Mouse (Mus musculus) cerebellum, adult 2 months (tissue): ENCODE measurements at regions not wholly inside any gene's neighbourhood (a gene's known extent, or its start where the extent isn't known, plus 50 kb on each side); places are given as distances from the start of the nearest gene placed in this dataset.

Source experiments
- DNase-seq, 2 experiments: peaks; one replicate each; pipeline ENCODE4 v3.0.0; 2021
- H3K27ac ChIP-seq: fragments of 200-500 bp; 2 replicates; pipeline ENCODE4 v1.5.1; 2012; ENCODE audit warnings: low read length, control low read depth, inconsistent platforms; ENCODE audit not compliant: insufficient read depth
- H3K27me3 ChIP-seq: fragments of 200-500 bp; 2 replicates; pipeline ENCODE4 v1.6.1; 2012; ENCODE audit warnings: inconsistent platforms, mild to moderate bottlenecking, low read length, moderate library complexity; ENCODE audit not compliant: control insufficient read depth, insufficient read depth
- H3K4me1 ChIP-seq: fragments of 200-500 bp; 2 replicates; pipeline ENCODE4 v1.6.1; 2011; ENCODE audit warnings: low read length; ENCODE audit not compliant: control insufficient read depth, insufficient read depth
- H3K4me3 ChIP-seq: fragments of 200-500 bp; replicated peaks from 2 replicates; pipeline ENCODE3; 2011; ENCODE audit warnings: mild to moderate bottlenecking, low read depth, low read length, control low read depth; ENCODE audit not compliant: insufficient read depth
- CTCF ChIP-seq: fragments of 200-500 bp; IDR thresholded peaks from 2 replicates; pipeline ENCODE4 v1.5.1; 2011; ENCODE audit warnings: low read depth, mild to moderate bottlenecking, control low read depth, low read length, moderate library complexity, borderline replicate concordance; ENCODE audit not compliant: insufficient read depth
- POLR2A ChIP-seq: fragments of 200-500 bp; IDR thresholded peaks from 2 replicates; pipeline ENCODE4 v1.6.1; 2011; ENCODE audit warnings: low read length, control low read depth, borderline replicate concordance; ENCODE audit not compliant: insufficient read depth
- WGBS: fragments of 180-500 bp; shearing (Covaris S2); methylation state at CpG from one replicate; pipeline ENCODE4 v1.1.7; 2018; 5-methylcytosine and 5-hydroxymethylcytosine counted together

GRCm38 (mm10) chr3:41317170-41317569 is 234.3 kb upstream of the Pgrmc2 start:
- 57% methylated on average over 4 of the region's 4 CpGs for WGBS
- no peak for TF ChIP-seq POLR2A
- TF ChIP-seq CTCF = no peak
- no peak overlapping the region for H3K27ac ChIP-seq

GRCm38 (mm10) chr3:41312492-41312891 is 229.6 kb upstream of the Pgrmc2 start:
- 92% methylated on average over 6 of the region's 6 CpGs for WGBS
- Histone ChIP-seq H3K27me3 (no peaks in the 10 kb centered on the region; the same call in 1 of the 2 replicates), H3K4me1 (no peaks in the 10 kb centered on the region), H3K4me3 (no peak overlapping the region), H3K27ac (no peak overlapping the region)
- DNase-seq = no peak
- TF ChIP-seq CTCF (no peak), POLR2A (no peak)

More at GRCm38 (mm10) chr3:41317170-41317569, 234.3 kb upstream of the Pgrmc2 start:
- DNase-seq = no peak
- Histone ChIP-seq H3K4me1 (no peaks in the 10 kb centered on the region), H3K4me3 (no peak overlapping the region), H3K27me3 (no peaks in the 10 kb centered on the region)

GRCm38 (mm10) chr3:41307400-41308028 is 224.7 kb upstream of the Pgrmc2 start:
- no peaks in the 10 kb centered on the region for H3K4me1 ChIP-seq
- no peaks in the 10 kb centered on the region; the same call in 1 of the 2 replicates for H3K27me3 ChIP-seq
- H3K27ac ChIP-seq = no peak overlapping the region
- DNase-seq = no peak
- H3K4me3 ChIP-seq = no peak overlapping the region
- 74% methylated on average over 13 of the region's 13 CpGs for WGBS
- TF ChIP-seq POLR2A = no peak

- Histone ChIP-seq H3K27me3 (no peaks in the 10 kb centered on the region), H3K27ac (no peak overlapping the region), H3K4me3 (no peak overlapping the region), H3K4me1 (no peaks in the 10 kb centered on the region)
- TF ChIP-seq POLR2A (no peak), CTCF (no peak)
- WGBS = 89% methylated on average over 3 of the region's 3 CpGs
- DNase-seq = no peak
Observed at GRCm38 (mm10) chr3:41302805-41303204, 220.0 kb upstream of the Pgrmc2 start.

GRCm38 (mm10) chr3:41298776-41299175 is 215.9 kb upstream of the Pgrmc2 start:
- no peak for DNase-seq
- TF ChIP-seq CTCF (no peak), POLR2A (no peak)
- Histone ChIP-seq H3K4me3 (no peak overlapping the region), H3K4me1 (peaks cover 8% of the 10 kb centered on the region), H3K27ac (no peak overlapping the region), H3K27me3 (no peaks in the 10 kb centered on the region; the same call in 1 of the 2 replicates)
- WGBS = 62% methylated on average over 4 of the region's 4 CpGs

GRCm38 (mm10) chr3:41296152-41296809 is 213.4 kb upstream of the Pgrmc2 start:
- Histone ChIP-seq H3K27ac (no peak overlapping the region), H3K27me3 (no peaks in the 10 kb centered on the region; the same call in 1 of the 2 replicates), H3K4me1 (peaks cover 8% of the 10 kb centered on the region), H3K4me3 (no peak overlapping the region)
- TF ChIP-seq CTCF (no peak), POLR2A (no peak)
- peak; percentile 25 to 50 for DNase-seq
- WGBS = 60% methylated on average over 11 of the region's 11 CpGs

- DNase-seq = peak; percentile 26 to 63
- WGBS = 7% methylated on average over 8 of the region's 8 CpGs
- H3K27me3 ChIP-seq = no peaks in the 10 kb centered on the region; the same call in 1 of the 2 replicates
- no peak overlapping the region for H3K4me3 ChIP-seq
- peaks cover 8% of the 10 kb centered on the region for H3K4me1 ChIP-seq
- TF ChIP-seq CTCF = no peak
- no peak for TF ChIP-seq POLR2A
- no peak overlapping the region for H3K27ac ChIP-seq
Observed at GRCm38 (mm10) chr3:41295150-41295549, 212.3 kb upstream of the Pgrmc2 start.
